Mouse (Mus musculus) brain, adult 2 months (tissue): ENCODE measurements at regions not wholly inside any gene's neighbourhood (a gene's known extent, or its start where the extent isn't known, plus 50 kb on each side); places are given as distances from the start of the nearest gene placed in this dataset.

Experiments
- DNase-seq: peaks from one replicate; pipeline ENCODE4 v3.0.0; 2011; ENCODE audit warnings: low read depth, low spot score

- no peak for DNase-seq
Measured at GRCm38 (mm10) chr12:62404558-62404957, 881.6 kb downstream of the Lrfn5 start.

GRCm38 (mm10) chr12:62428692-62429091, 905.7 kb downstream of the Lrfn5 start:
- DNase-seq, result no peak

- peak; percentile 43 for DNase-seq
Measured at GRCm38 (mm10) chr12:62450618-62451017, 927.7 kb downstream of the Lrfn5 start.

- no peak for DNase-seq
Measured at GRCm38 (mm10) chr12:62483382-62483781, 960.4 kb downstream of the Lrfn5 start.

- DNase-seq, result no peak
Measured at GRCm38 (mm10) chr12:62528524-62528923, 1005.6 kb downstream of the Lrfn5 start.

- DNase-seq, result no peak
Measured at GRCm38 (mm10) chr12:62552384-62552783, 1029.4 kb downstream of the Lrfn5 start.

- DNase-seq, result no peak
Measured at GRCm38 (mm10) chr12:62554622-62555021, 1031.7 kb downstream of the Lrfn5 start.

- no peak for DNase-seq
Measured at GRCm38 (mm10) chr12:62563799-62564198, 1040.8 kb downstream of the Lrfn5 start.
